Mouse (Mus musculus): ENCODE results near the gene Eppin. TPM values are rescaled to one million over a fixed set of nuclear protein-coding genes. Genes with fewer than 3 reads are reported as not detected.

Eppin gene
- polyA plus RNA-seq, 3 experiments from 2014 or later: not detected

DNA sequence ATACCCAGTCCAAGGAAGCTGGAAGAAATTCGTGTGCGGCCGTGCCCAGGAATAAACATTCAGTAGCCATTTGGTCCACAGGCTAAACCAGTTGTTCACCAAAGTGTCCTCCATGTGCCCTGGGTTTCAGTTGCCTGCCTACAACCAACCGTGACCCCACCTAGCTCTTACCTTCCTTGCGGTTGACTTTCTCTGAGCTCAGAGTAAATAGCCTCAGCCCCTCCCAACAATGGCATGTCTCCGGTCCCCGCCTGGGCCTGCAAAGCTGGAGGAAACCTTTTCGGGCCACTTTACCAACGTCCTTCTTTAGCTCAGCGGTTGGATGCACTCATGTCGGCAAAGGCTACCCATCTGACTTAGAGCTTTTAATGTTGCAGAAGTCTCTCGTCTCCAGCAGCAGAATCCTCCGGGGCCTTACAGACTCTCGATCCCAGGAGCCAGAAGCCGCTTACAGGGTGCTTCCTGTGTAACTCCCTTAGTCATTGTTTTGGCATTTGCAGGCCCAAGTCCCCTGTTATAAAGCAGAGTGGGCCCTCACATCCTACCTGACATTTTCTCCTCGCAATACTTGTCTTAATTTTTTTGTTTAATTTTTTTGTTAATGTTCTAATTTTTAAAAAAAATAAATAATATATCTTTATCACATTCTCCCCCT, 34.3 kb downstream of the Eppin start:
- no peak for ATAC-seq

DNA sequence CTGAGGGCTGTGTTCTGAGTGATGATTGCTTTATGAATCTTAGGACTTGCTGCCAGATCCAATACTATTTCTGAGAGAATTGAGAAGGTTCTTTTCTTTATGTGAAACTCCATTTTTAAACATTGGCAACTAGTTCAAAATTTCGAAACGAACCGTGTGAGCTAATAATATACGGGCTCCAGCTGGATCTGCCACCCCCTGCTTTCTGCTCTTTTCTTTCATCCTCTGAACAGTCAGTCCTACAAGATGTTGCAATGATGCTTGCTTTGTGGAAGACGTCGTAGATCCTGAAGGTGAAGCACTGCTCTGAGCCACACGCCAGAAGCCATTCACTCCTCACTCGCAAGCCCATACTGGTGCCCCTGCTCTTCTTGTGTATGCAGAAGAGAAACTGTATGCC, 35.0 kb downstream of the Eppin start:
- ATAC-seq: no peak

DNA sequence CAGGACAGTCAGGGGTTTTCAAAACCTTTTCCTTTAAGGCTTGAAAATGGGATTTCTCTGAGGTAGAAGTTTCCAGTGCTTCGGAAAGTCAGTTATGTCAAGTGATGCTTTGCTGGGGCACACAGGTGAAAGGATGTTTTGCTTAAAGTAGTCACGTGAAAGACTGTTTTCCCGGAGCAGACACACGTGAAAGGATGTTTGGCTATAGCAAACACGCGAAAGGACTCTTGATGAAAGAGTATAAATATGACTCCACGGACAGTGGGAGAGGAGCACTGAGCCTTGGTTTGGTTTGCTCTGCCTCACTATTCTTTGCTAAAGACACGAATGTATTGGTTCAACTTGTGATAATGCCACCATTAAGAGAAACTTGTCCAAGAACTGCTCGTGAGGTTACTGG, 41.9 kb downstream of the Eppin start:
- no peak for ATAC-seq

DNA sequence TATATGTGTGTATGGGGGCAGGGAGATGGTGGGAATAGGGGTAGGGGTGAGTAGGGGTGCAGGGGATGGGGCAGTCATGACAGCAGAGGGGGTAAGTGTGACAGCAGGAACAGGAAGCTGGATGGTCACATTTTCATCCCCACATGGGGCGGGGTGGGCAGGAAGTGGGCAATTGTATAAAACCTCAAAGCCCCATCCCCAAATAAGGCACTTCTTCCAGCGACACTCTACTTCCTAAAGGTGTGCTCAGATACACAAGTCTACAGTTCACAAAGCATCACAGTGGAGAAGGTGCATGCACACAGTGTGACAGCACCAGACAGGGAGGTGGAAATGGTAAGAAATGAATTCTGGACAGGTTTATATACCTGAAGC, 42.5 kb downstream of the Eppin start:
- peak; percentile 63 for ATAC-seq

DNA sequence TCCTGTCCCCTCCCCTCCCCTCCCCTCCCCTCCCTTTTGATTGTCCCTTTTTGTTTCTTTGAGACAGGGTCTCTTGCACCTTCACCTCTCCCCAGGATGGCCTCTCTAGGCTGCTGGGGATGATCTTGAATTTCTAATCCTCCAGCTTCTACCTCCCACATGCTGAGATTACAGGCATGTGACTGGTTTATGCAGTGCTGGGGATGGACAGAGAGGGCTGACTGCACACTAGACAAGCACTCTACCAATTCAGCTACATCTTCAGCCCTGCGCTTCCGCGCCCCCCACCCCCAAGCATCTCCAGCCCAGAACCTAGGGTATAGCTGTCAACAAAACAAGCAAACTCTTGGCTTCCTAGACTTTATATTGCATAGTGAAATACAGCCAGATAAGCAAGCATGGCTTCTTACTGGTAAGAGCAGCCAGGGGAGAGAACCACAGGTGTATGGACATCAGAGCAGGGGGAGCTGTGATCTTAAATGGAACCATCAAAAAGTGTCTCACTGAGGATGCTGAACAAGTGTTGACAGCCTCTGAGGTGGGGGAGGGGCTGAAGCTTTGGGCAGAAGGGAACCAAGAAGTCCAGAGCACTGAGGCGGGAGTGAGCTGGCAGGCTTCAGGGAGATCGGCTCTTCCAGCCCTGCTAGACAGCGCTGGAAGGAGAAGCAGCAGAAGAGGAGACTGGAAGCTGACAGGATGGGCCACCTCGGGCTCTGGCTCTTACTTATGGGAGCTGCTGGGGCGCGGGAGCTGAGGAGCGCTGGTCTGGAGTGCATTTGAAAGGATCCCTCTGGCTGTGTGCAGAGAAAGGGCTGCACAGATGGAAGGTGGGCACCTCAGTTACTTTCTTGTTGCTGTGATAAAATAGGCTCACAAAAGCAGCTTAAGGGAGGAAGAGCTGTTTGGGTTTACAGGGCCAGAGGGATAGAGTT, 43.2 kb downstream of the Eppin start:
- ATAC-seq: no peak

DNA sequence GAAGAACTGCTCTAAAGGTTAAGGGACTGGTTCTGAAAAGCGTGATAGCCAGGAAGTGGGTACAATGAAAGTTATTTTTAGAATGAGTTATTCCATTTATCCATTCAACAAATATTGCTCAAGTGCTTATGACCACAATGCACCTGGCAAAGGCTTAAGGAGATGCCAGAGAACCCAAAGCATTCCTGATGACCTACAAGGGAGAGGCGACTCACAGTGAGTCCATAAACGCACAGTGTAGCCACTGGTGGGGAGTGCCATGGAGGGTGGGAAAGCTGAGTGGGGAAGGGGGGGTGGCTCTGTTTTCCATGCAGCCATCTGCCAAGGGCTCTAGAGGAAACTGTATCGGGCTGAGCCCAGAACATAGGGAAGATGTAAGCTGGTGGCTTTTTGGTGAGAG, 44.1 kb downstream of the Eppin start:
- no peak for ATAC-seq

DNA sequence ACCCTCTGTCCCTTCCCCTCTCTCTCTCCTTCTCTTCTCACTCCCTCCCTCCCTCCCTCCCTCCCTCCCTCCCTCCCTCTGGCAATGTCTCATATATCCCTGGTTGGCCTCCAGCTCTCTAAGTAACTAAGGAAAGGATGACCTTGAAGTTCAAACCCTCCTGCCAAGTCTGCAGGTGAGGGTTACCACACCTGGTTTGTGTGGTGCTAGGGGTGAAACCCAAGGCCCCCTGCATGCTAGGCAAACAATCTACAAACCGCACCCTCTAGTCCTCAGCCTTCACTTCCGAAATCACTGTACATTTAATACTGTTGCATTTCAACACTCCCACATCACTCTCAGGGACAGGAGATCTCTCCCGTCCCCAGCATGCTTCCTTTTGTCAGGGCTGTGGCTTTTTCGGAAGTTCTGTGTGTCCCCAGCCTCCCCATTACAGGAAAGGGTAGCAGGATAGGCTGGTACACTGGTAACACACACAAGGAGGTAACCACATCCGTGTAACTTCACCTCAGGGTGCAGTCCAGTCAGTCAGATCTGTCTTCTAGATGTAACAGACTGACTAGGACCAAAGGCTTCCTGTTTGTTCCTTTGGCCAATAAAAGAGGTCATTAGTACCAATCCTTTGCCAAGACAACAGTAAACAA, 48.8 kb downstream of the Eppin start:
- peak; percentile 86 for ATAC-seq

DNA sequence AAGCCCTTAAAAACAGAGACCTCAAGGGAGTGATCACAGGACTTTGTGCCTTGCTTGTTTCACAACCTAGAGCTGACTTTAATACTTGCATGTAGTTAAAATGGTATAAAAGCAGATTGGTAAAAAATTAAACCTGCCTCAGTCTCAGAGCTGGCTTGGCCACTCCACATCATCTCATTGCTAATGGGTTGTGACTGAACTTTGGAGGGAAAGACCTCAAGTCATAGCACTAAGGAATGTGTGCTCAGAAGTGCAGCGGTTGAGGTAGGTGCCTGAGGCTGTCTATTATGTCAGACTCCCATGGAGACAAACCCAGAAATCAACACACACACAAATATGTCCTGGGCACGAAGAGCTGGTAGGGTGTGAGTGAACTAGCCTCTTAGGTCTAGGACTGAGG, 49.6 kb downstream of the Eppin start:
- no peak for ATAC-seq

DNA sequence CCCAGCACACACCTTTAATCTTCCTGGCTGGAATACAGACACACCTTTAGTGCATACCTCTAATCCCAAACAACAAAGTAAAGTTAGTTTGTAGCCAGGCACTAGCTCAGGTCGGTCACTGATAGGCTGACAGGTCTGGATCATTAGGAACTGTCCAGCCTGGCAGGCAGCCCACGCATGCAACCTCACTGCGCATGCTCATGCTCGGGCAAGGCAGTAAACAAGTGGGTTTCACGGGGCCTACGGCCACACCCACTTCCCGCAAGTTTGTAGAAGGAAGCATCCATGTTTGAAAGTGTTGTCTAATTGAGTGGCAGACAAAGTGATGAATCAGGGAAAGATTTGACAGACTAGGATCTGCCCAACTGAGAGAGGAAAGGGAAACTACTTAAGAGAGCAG, 50.8 kb downstream of the Eppin start:
- ATAC-seq: no peak

DNA sequence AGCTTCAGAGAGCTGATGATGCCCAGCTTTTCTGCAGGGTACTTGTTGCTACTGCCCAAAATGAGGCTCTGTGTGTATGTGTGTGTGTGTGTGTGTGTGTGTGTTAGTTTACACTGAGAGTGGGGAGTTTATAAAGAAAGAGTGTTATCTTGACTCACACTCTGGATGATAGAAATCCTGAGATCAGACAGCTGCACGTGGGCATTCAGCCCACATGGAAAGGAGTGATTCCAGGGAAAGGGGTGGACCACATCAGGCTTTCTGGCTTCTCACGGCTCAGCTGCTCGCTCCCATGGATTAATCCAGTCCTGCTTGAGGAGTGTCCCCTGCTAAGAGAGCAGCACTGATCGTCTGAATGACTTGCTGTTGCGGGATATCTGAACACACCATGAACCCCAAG, 51.3 kb downstream of the Eppin start:
- ATAC-seq: no peak

DNA sequence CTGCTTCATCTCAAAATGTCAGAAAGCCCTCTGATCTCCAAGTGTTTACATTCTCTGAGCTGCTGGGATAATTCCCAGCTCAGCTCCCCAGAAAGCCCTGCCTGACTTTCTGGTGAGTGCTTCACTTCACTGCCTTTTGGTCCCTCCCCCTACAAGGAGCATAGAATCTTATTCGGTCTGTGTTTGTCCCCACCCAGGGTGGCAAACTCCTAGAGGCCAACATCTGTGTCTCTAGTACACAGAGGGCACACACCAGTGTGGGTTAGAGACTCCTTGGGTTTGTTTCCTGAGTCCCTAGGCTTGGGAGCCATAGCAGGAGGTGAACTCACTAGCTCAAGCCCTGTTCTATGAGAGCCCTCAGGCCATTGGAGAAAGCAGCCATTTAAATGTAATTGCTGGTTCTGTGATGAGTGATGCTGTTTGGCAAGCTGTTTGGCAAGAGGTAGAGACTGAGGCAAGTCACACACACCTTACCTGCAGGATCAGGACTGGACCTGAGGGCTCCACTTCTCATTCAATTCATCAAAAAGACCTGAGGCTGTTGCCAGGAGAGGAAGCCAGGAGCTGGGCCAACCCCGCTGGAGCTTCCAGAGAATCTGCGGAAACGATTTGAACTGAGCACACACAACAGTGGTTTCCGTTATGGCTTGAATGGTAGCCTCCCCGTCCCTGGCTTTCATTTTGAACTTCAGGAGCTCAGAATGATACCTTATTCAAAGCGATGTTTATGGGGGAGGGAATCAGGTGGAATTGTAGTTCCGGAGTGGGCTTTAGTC, 52.6 kb downstream of the Eppin start:
- ATAC-seq: peak; percentile 46

Other genes starting within 250 kb of the Eppin start
- 1 to 10 TPM; 3.3 to 7.1 (median 3.8) TPM for gene Slpi, start 204.5 kb downstream of the Eppin start, polyA plus RNA-seq (2017; shearing (Covaris generic))
- gene Rbpjl, start 190.5 kb downstream of the Eppin start, polyA plus RNA-seq (2017; shearing (Covaris generic)): not detected
- gene Matn4, start 188.4 kb downstream of the Eppin start, polyA plus RNA-seq (2017; shearing (Covaris generic)): under 1 TPM in 1 of 3 experiments, not detected in 2; 0.21 TPM
- 10 to 100 TPM; 12.0 to 42.7 (median 41.8) TPM for gene Sdc4, start 149.7 kb downstream of the Eppin start, polyA plus RNA-seq (2017; shearing (Covaris generic))
- 10 to 100 TPM; 10.4 to 35.1 (median 25.4) TPM for gene Sys1, start 136.6 kb downstream of the Eppin start, polyA plus RNA-seq (2017; shearing (Covaris generic))
- gene Gm20458, start 132.6 kb downstream of the Eppin start, polyA plus RNA-seq (2017; shearing (Covaris generic)): 1 to 10 TPM in 1 of 3 experiments, not detected in 2; 4.5 TPM
- gene Trp53tg5, start 119.9 kb downstream of the Eppin start, polyA plus RNA-seq (2017; shearing (Covaris generic)): not detected
- gene Dbndd2, start 107.5 kb downstream of the Eppin start, polyA plus RNA-seq (2017; shearing (Covaris generic)): 1 to 10 TPM; 1.5 to 7.5 (median 7.1) TPM
- 10 to 100 TPM; 13.6 to 36.2 (median 30.9) TPM for gene Pigt, start 96.1 kb downstream of the Eppin start, polyA plus RNA-seq (2017; shearing (Covaris generic))
- gene Wfdc2, start 31.2 kb downstream of the Eppin start, polyA plus RNA-seq (2017; shearing (Covaris generic)): not detected
- gene Spint3, start 20.1 kb downstream of the Eppin start, polyA plus RNA-seq (2017; shearing (Covaris generic)): not detected
- gene Wfdc6a, start 8.1 kb downstream of the Eppin start, polyA plus RNA-seq (2017; shearing (Covaris generic)): not detected
- not detected for gene Wfdc6b, start 19.9 kb upstream of the Eppin start, polyA plus RNA-seq (2017; shearing (Covaris generic))
- gene Wfdc8, start 20.0 kb upstream of the Eppin start, polyA plus RNA-seq (2017; shearing (Covaris generic)): not detected
- not detected for gene Wfdc16, start 45.2 kb upstream of the Eppin start, polyA plus RNA-seq (2017; shearing (Covaris generic))
- gene Wfdc10, start 62.5 kb upstream of the Eppin start, polyA plus RNA-seq (2017; shearing (Covaris generic)): not detected
- gene Wfdc9, start 63.0 kb upstream of the Eppin start, polyA plus RNA-seq (2017; shearing (Covaris generic)): not detected
- gene Wfdc11, start 80.5 kb upstream of the Eppin start, polyA plus RNA-seq (2017; shearing (Covaris generic)): not detected
- gene Wfdc13, start 91.5 kb upstream of the Eppin start, polyA plus RNA-seq (2017; shearing (Covaris generic)): not detected
- gene Spint4, start 104.9 kb upstream of the Eppin start, polyA plus RNA-seq (2017; shearing (Covaris generic)): not detected
- not detected for gene Spint5, start 121.7 kb upstream of the Eppin start, polyA plus RNA-seq (2017; shearing (Covaris generic))
- not detected for gene Wfdc3, start 152.3 kb upstream of the Eppin start, polyA plus RNA-seq (2017; shearing (Covaris generic))
- 1 to 10 TPM; 3.8 to 7.8 (median 5.0) TPM for gene Dnttip1, start 152.4 kb upstream of the Eppin start, polyA plus RNA-seq (2017; shearing (Covaris generic))
- 100 to 1,000 TPM in 1 of 3 experiments, 10 to 100 TPM in 1, 1 to 10 TPM in 1; 7.9 to 171 (median 15.0) TPM for gene Ube2c, start 176.3 kb upstream of the Eppin start, polyA plus RNA-seq (2017; shearing (Covaris generic))
- not detected for gene Tnnc2, start 186.4 kb upstream of the Eppin start, polyA plus RNA-seq (2017; shearing (Covaris generic))
- 1 to 10 TPM; 5.2 to 9.7 (median 6.4) TPM for gene Snx21, start 192.2 kb upstream of the Eppin start, polyA plus RNA-seq (2017; shearing (Covaris generic))
- gene Acot8, start 211.3 kb upstream of the Eppin start, polyA plus RNA-seq (2017; shearing (Covaris generic)): 10 to 100 TPM; 34.5 to 45.6 (median 39.3) TPM
- 1 to 10 TPM; 3.7 to 6.1 (median 4.8) TPM for gene Zswim3, start 211.5 kb upstream of the Eppin start, polyA plus RNA-seq (2017; shearing (Covaris generic))
- 10 to 100 TPM; 17.5 to 25.7 (median 22.5) TPM for gene Zswim1, start 229.1 kb upstream of the Eppin start, polyA plus RNA-seq (2017; shearing (Covaris generic))
- gene Spata25, start 234.9 kb upstream of the Eppin start, polyA plus RNA-seq (2017; shearing (Covaris generic)): not detected
- 100 to 1,000 TPM; 206 to 247 (median 207) TPM for gene Ctsa, start 239.3 kb upstream of the Eppin start, polyA plus RNA-seq (2017; shearing (Covaris generic))
- 1 to 10 TPM; 1.0 to 2.7 (median 1.1) TPM for gene Neurl2, start 239.9 kb upstream of the Eppin start, polyA plus RNA-seq (2017; shearing (Covaris generic))

Measured in inflammation-experienced regulatory T-cells, adult 6 months (primary cell).